Mouse (Mus musculus) layer of hippocampus, adult 2 months (tissue): ENCODE measurements around the gene Spopl. TPM values are rescaled to one million over a fixed set of nuclear protein-coding genes. Genes with fewer than 3 reads are reported as not detected.
"Not testable (repeated sequence)": the region's sequence is repeated elsewhere in the genome, so short reads cannot be mapped to it uniquely, and the experiment has no call there.

Experiments used
- DNase-seq, 2 experiments: peaks; one replicate each; pipeline ENCODE4 v3.0.0; 2022; ENCODE audit warnings: low spot score in 2 of 2
- H3K27ac ChIP-seq: fragments of 200-600 bp; 2 replicates; pipeline ENCODE4 v1.8.1; 2022
- H3K4me3 ChIP-seq: fragments of 200-600 bp; 2 replicates; pipeline ENCODE4 v1.8.1; 2022; ENCODE audit warnings: mild to moderate bottlenecking
- CTCF ChIP-seq: fragments of 200-600 bp; conservative IDR thresholded peaks from 2 replicates; pipeline ENCODE4 v1.8.1; 2022; ENCODE audit warnings: antibody characterized with exemption, mild to moderate bottlenecking, moderate library complexity
- long read RNA-seq, 2 experiments: library from polyadenylated mRNA; stranded (forward); transcript quantifications; one replicate each; pipeline ENCODE4 v2.0.0; 2021; ENCODE audit warnings: borderline mapping rate in 2 of 2
- total RNA-seq, 2 experiments: library from RNA; stranded (reverse); gene quantifications; 2 replicates each; pipeline ENCODE4 v1.2.3; 2021

Gene Spopl
- total RNA-seq, result 10 to 100 TPM; 26.3 to 26.7 TPM
- long read RNA-seq, experiment 1, full-length matches to known transcripts, result 4 of 5 reads
- long read RNA-seq, experiment 1, partial matches to known transcripts, result 0 of 5 reads
- long read RNA-seq, experiment 1, other reads (novel, unspliced or antisense), result 1 of 5 reads
- long read RNA-seq, experiment 2, full-length matches to known transcripts, result 3 of 8 reads
- long read RNA-seq, experiment 2, partial matches to known transcripts, result 0 of 8 reads
- long read RNA-seq, experiment 2, other reads (novel, unspliced or antisense), result 5 of 8 reads

DNA sequence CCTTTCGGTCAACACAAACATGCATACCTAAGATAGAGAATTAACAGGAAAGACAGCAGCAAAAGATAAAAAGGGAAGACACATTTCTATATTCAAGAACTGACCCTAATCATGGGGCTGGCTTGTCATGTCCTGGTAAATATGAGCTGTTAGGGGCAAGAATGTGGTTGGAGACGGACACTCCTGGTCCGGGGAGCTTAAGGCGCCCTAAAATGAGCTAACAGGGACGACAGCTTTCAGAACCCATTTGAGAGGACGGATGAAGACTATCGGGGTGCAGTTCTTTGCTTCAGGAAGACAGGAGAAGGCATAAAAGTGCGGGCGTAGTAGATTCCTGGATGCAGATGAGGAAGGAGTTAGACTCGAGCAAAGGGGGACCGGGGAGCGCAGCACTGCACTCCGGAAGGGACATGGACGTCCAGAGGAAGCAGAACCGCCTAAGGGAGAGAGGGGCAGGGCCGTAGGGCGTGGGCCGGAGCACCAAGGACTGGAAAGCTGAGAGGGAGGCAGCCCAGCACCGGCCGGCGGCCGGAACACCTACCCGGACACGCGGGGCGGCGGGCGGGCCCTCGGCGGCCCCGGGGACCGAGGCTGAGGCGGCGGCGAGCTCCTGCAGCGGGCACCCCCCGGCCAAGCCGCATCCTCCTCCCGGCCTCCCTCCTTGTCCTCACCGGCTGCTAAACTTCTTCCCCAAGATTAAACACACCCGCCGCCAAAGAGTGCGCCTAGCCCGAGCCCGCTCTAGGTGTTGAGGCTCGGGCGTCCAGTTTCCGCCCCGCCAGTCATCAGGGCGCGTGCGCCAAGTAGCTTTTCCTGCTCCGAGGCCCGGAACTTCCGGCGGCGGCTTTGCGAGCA is at the start of gene Spopl:
Spopl (minus strand) TSS at position 805 of the 855 bp plus-strand sequence.
- peak; percentile 89 to 90 for DNase-seq
- no peak for TF ChIP-seq CTCF

DNA sequence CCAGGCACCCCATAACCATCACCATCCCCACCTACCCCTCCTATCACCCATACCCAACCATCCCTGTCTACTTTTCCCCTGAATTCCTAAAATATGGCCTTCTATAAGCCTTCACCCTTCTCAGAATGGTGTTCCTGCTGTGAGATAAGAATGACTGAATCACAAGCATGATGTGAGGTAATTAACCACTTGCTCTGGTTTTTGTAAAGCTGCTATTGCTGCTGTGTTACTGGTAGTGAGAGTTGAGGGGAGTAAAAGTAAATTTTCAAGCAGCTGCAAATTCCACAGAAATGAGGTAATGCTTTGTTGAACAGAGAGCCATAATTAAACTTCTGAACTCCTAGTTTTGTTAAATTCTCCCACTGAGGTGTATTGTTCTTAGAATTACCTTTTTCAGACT is 48.2 kb upstream of the Spopl start:
- H3K27ac ChIP-seq, result no peak overlapping the region
- H3K4me3 ChIP-seq, result no peak overlapping the region
- TF ChIP-seq CTCF, result no peak
- no peak for DNase-seq

More for the DNA sequence above, at the start of gene Spopl:
- H3K27ac ChIP-seq, result peak within 1 kb of the TSS; percentile 91
- H3K4me3 ChIP-seq, result peak within 1 kb of the TSS; percentile 91

DNA sequence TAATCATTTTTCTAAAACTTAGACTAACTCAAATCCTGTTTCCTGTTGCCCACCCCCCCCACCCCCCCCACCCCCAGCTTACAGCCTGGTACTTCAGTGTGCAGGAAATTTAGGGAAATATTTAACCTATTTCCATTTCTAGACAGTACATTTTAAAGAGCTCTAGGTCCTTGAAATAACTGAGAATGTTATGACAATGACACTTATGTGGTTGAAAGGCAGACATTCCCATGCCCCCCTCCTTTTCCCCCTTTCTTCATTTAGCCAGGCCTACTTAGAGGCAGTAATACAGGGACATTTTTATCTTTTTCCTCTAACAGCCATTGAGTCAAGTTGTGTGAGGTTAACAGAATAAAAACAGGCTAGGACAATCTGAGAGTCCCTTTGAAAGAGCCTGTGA is 46.1 kb upstream of the Spopl start:
- Histone ChIP-seq H3K27ac (no peak overlapping the region), H3K4me3 (no peak overlapping the region)
- no peak for DNase-seq
- TF ChIP-seq CTCF, result no peak

DNA sequence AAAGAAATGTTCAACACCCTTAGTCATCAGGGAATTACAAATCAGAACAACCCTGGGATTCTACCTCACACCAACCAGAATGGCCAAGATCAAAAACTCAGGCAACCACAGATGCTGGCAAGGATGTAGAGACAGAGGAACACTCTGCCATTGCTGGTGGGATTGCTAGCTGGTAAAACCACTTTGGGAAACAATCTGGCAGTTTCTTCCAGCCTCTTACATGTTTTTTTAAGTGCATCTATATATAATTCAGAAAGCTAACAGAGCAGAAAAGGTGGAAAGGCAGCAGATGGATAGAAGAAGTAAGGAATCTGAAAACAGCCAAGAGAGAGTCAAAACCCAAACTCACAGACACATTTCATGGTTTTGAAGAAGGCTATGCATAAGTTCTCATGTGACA is 33.5 kb upstream of the Spopl start:
- TF ChIP-seq CTCF, result no peak
- Histone ChIP-seq H3K27ac (no peak overlapping the region), H3K4me3 (no peak overlapping the region)
- no peak for DNase-seq

DNA sequence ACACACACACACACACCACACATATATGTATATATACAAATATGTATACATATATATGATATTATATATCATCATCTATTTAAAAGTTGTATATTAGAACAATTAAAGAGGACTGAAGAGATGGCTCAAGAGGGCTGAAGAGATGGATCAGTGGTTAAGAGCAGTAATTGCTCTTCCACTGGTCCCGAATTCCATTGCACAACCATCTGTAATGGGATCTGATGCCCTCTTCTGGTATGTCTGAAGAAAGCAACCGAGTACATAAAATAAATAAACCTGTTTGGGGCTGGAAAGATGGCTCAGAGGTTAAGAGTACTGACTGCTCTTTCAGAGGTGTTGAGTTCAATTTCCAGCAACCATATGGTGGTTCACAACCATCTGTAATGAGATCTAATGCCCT is 16.9 kb upstream of the Spopl start:
- DNase-seq, result no peak
- TF ChIP-seq CTCF, result peak; percentile 33
- H3K27ac ChIP-seq, result no peak overlapping the region

DNA sequence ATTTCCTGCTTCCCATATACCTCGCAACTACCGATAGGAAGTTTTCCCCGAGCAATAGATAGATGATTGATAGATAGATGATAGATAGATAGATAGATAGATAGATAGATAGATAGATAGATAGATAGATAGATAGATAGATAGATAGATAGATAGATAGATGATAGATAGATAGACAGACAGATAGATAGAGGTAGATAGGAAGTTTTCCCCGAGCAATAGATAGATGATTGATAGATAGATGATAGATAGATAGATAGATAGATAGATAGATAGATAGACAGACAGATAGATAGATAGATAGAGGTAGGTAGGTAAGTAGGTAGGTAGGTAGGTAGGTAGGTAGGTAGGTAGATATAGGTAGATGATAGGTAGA is 239 bp upstream of the Spopl start:
- not testable (repeated sequence) for DNase-seq

More for the DNA sequence above, 16.9 kb upstream of the Spopl start:
- H3K4me3 ChIP-seq, result no peak overlapping the region

DNA sequence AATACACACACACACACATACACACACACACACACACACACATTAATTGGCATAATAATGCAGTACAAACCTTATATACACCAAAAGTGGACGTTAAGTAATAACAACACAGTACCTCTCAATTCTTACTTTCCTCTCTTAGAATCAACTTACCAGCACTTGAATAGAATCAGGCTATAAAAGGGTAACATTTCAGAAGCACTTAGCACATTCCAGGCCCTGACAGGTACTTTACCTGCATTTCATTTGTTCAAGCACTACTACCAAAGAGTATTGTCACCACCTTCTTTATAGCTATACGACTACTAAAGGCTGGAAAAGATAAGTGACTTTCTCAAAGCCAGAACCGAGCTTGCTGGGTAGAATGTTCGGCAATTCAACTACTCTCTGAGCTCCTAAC is 1.3 kb downstream of the Spopl start:
- peak overlapping the region; percentile 91 for H3K4me3 ChIP-seq
- no peak for TF ChIP-seq CTCF
- DNase-seq, result no peak
- H3K27ac ChIP-seq, result no peak overlapping the region

More for the DNA sequence above, 239 bp upstream of the Spopl start:
- peak overlapping the region; percentile 91; the same call in 1 of the 2 replicates for H3K27ac ChIP-seq
- H3K4me3 ChIP-seq, result peak overlapping the region; percentile 91

DNA sequence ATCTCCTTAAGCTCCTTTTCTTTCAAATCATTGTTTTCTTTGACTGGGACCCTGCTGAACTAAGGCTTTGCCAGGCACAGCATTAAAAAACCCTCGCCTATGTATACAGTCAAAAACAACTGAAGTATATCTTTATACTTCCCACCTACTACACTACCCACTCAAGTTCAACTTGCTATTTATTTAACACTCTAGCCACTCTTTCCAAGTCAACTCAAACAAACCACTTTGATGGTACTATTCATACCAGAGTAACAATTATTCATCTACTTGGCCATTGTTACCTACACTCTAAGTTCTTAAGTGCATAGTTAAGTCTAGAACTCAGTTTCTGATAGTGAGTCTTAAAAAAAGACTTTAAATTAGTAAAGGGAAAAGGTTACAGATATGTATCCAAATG is 3.1 kb downstream of the Spopl start:
- H3K4me3 ChIP-seq, result no peak overlapping the region
- no peak for TF ChIP-seq CTCF
- no peak for DNase-seq
- H3K27ac ChIP-seq, result no peak overlapping the region

DNA sequence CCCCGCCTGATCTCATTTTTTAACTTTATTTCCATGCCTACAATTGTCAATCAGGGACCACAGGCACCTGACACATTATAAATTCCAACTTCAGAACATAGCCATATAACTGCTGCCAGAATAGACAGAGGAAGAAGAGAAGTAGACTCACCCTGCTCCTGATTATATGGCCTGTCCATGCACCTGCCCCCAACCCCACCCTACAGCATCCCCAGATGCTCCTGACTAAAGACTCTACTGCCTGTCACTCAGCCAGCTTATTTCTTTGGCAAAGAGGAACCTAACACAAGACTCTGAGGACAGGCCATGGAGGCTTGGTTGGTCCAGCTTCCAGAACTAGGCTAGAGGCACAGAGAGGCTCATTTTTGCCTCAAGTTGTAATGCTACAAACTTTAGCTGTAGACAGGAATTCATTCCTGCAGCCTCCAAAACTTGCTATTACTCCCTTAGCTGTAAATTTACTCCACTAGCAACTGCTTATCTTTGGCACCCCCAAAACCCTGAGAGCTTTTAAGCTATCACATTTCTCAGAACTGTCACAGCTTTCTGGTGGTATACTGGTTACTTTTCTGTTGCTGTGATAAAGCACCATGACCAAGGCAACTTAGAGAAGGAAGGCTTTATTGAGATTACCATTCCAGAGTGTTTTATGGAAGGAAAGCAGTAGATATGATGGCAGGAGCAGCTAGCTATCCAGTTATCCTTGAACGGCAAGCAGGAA is 6.7 kb downstream of the Spopl start:
- no peak overlapping the region for H3K4me3 ChIP-seq
- no peak overlapping the region for H3K27ac ChIP-seq
- DNase-seq, result no peak
- TF ChIP-seq CTCF, result no peak

DNA sequence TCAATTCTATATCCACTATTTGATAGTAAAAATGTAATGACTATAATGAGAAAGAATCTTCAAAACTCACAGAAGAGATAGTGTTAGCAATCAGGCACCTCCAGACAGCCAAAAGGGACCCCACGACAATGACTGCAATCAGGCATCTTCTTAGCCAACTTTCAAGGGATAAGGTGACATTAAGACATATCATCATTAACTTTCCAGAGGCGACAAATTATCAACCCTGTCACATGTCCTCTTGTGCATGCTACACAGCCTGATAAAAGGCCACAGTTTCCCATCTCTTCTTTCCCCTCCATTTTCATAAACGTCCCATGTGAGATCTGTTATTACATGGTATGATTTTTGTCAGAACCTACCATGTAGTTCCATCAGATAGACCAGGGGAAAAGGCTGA is 9.0 kb downstream of the Spopl start:
- DNase-seq, result no peak
- TF ChIP-seq CTCF, result no peak
- Histone ChIP-seq H3K4me3 (no peak overlapping the region), H3K27ac (no peak overlapping the region)

DNA sequence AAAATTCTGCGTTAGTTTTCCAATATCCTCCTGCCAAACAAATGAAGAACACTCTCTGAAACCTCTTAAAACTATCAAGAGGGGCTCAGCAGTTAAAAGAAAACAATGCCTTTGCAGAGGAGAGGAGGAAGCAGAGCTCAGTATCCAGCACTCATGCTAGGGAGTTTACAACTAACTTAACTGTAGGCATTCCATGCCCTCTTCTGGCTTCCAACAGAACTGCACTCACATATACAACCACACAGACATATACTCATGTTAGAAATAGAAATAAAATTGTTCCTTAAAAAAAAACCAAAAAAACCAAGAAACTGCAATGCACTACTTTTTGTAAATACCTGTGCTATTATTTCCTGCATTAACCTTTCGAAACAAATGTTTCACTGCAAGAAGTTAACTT is 12.7 kb downstream of the Spopl start:
- H3K4me3 ChIP-seq, result no peak overlapping the region
- TF ChIP-seq CTCF, result peak; percentile 57
- H3K27ac ChIP-seq, result no peak overlapping the region
- DNase-seq, result no peak

DNA sequence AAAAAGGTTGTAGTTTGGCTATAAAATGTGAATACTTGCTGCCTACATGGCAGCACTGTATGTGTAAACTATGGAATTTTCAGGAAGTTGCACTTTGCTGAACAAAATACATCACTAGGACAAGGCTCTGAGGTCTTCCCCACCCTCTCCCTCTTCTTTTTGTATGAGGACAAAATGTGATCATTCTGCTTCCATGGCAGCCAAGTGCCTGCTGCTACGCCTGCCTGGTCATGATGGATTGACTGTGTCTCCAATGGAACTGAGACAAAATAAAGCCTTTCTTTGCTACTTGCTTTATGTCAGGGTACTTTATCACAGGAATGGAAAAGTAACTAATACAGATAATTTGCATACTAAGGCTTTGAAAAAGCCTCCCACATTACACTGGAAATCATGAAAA is 20.7 kb downstream of the Spopl start:
- TF ChIP-seq CTCF, result no peak
- Histone ChIP-seq H3K4me3 (no peak overlapping the region), H3K27ac (no peak overlapping the region)
- no peak for DNase-seq

DNA sequence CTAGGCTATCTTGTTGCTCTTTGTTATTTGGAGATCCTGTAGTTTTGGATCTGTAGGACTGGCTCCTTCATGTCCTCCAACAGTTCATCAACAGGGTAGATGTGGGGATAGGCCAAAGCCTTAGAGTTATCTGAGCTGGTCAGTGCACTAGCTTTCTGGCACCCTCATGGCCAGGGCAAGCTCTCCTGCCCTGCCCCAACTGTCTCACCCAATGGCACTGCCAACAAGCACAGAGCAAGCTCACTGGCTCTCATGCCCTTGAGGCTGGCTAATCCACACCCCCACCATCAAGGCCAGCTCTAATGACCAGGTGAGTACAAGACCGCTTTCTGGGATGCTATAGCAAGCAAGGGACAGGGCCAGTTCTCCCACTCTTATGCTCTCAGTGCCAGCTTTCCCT is 24.7 kb downstream of the Spopl start:
- H3K4me3 ChIP-seq, result no peak overlapping the region
- H3K27ac ChIP-seq, result no peak overlapping the region
- no peak for DNase-seq
- no peak for TF ChIP-seq CTCF
